Mouse (Mus musculus) MN1 (cell line): Measurements from ENCODE around the gene Slc22a27.
"Not testable (repeated sequence)": the region's sequence is repeated elsewhere in the genome, so short reads cannot be mapped to it uniquely, and the experiment has no call there.

Experiments used
- DNase-seq: peaks from one replicate; pipeline ENCODE4 v3.0.0-alpha.2; 2016; ENCODE audit warnings: low spot score

Gene Slc22a27

GRCm38 (mm10) chr19:7965927-7966326, at the start of gene Slc22a27:
Slc22a27 (minus strand) TSS chr19:7966027.
- DNase-seq = not testable (repeated sequence)

- DNase-seq = not testable (repeated sequence)
Measured at GRCm38 (mm10) chr19:8011596-8011995, 45.8 kb upstream of the Slc22a27 start.

GRCm38 (mm10) chr19:8009086-8009485, 43.3 kb upstream of the Slc22a27 start:
- DNase-seq = not testable (repeated sequence)

GRCm38 (mm10) chr19:7968703-7969102, 2.9 kb upstream of the Slc22a27 start:
- DNase-seq = no peak

GRCm38 (mm10) chr19:7966550-7966949, 723 bp upstream of the Slc22a27 start:
- DNase-seq = not testable (repeated sequence)

GRCm38 (mm10) chr19:7939391-7939790, 26.4 kb downstream of the Slc22a27 start:
- DNase-seq = not testable (repeated sequence)

- DNase-seq = no peak
Measured at GRCm38 (mm10) chr19:7876626-7877025, 89.2 kb downstream of the Slc22a27 start.

- no peak for DNase-seq
Measured at GRCm38 (mm10) chr19:7829851-7830250, 136.0 kb downstream of the Slc22a27 start.
